Mouse (Mus musculus): Measurements from ENCODE around the gene Olfr1137.

Gene Olfr1137

DNA sequence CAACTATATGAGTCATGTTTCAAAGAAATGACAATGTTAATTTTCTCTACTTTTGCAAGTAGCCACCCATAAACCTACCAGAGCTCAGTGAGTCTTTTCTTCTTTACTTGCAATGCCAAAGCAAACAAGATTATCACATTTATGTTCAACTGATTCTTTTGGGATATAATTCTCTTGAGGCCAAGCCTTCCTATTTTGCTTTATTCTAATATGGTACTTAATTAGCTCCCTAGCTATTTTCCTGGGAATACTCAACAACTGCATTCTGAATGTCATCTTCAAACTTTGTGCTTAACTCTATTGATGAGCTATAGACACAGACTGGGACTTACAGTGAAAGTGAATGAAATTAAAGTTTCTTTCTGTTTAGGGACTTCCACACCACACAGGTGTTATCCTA lies at the start of gene Olfr1137:
TSS of gene Olfr1137 (minus strand) at position 101 of the 400 bp plus-strand sequence.
- no peak for DNase-seq (ENCODE audit: low read depth, low spot score)

DNA sequence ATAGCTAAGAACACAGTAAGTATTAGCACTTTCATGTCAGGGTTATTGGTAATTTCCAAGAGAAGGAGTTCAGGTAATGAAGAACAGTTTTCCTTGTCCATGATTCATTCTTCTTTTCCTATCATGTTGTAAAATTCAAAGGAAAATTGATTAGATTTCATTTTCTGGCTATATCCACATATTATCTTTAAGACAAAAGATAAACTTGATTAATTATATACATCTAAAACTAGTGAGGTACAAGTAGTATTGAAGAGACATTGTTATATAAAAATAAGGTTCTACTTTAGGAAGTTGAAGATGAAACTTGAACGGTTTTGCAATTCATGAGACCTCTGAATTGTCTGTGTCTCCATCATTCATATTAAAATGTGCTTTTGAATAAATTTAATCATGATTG lies 40.9 kb upstream of the Olfr1137 start, which contains the start of gene Olfr1141:
TSS of gene Olfr1141 (minus strand) at position 101 of the 400 bp plus-strand sequence.
- DNase-seq (ENCODE audit: low read depth, low spot score): no peak

DNA sequence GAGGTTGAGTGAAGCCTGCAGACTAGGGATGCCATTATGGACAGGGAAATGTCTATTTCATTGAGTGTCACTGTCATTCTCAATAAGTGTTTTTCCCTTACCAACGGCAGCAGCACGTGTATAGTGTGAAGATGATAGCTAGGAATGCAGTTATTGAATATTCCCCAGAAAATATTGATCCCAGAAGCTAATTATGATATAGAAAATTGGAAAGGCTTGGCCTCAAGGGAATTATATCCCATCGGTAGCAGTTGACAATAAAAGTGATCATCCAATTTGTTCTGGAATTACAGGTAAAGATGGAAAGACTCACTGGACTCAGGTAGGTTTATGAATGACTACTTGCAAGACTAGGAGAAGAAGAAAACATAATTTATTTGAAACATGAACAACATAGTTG lies 30.5 kb upstream of the Olfr1137 start, which contains the start of gene Olfr1140:
TSS of gene Olfr1140 (plus strand) at position 301 of the 400 bp plus-strand sequence.
- DNase-seq (ENCODE audit: low read depth, low spot score): no peak

- DNase-seq (ENCODE audit: low read depth, low spot score): no peak
Measured at GRCm38 (mm10) chr2:87739878-87740277, 26.9 kb upstream of the Olfr1137 start, which contains the start of gene Olfr1138. Olfr1138 (minus strand) TSS chr2:87739978.

DNA sequence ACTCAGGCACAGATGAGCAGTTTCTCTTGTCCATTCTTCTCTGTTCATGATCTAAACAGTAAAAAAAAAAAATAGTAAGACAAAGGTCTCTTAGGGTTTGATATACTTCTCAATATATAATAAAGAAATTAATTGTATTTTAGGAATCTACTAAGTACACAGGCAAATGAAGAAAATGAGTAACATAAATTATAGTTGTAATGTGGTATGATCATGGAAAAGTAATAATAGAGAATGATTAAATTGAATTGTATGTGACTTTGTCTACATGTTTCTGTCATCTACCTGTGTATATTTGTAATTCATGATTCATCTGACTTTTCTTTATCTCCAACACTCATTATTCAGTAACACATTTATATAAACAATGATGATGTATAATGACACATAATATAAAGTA lies 19.1 kb downstream of the Olfr1137 start, which contains the start of gene Olfr1136:
TSS of gene Olfr1136 (minus strand) at position 101 of the 400 bp plus-strand sequence.
- DNase-seq (ENCODE audit: low read depth, low spot score): no peak

DNA sequence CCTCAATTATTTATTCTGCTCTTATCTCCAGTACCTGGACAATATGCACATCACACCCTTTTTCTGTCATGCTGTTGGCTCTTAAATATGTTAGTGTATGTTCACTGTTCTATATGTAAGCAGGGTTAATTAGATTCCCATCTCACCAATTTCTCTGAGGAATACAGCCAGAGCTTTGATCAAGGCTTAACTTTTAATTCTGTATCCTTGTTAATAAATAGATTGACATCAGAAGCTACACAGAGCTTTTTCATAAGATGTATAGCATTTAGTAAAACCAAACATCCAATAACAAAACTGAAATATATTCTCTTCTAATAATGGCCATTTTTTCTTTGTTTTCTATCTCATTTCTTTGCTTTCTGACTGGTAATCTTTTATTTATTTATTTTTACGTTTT lies 39.4 kb downstream of the Olfr1137 start, which contains the start of gene Olfr1135:
TSS of gene Olfr1135 (minus strand) at position 101 of the 400 bp plus-strand sequence.
- no peak for DNase-seq (ENCODE audit: low read depth, low spot score)

All from brain, adult 2 months (tissue).